Mouse (Mus musculus): ENCODE measurements at regions not wholly inside any gene's neighbourhood (a gene's known extent, or its start where the extent isn't known, plus 50 kb on each side); places are given as distances from the start of the nearest gene placed in this dataset.

DNA sequence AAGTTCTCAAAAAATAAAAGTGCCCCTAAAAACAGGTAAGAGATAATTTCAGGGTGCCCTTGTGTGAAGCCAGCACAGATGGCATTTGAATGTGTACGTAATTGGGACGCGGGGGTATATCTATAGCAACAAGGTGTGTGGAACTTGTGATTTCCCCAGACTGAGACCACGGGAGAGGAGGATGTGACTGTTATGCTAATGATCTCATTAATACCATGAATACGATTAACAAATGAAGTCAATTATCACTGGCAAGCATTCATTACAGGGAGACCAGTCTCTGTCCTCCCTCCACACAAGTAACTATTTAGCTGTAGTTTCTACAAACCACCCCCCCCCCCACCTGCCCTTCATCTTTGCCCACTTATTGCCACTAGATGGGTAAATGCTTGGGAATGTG, 112.9 kb downstream of the Atp23 start:
- DNase-seq (ENCODE audit: low spot score) = no peak
- Histone ChIP-seq H3K27ac (ENCODE audit: low read depth) (no peak overlapping the region), H3K36me3 (replicated peaks; ENCODE audit: control insufficient read depth, insufficient read depth, low read length) (no peaks in the 10 kb centered on the region), H3K9ac (replicated peaks; ENCODE audit: low read depth, low read length) (no peak overlapping the region), H3K27me3 (ENCODE audit: control insufficient read depth, insufficient read depth, low read length) (no peaks in the 10 kb centered on the region), H3K9me3 (replicated peaks; ENCODE audit: control insufficient read depth, low read length) (no peaks in the 10 kb centered on the region), H3K4me1 (ENCODE audit: control insufficient read depth, insufficient read depth) (no peaks in the 10 kb centered on the region), H3K4me3 (ENCODE audit: low read depth, low read length) (no peak overlapping the region), H3K4me2 (ENCODE audit: low read depth, low read length) (no peak overlapping the region)
- 78% methylated on average over 5 of the region's 5 CpGs for WGBS
- TF ChIP-seq CTCF (IDR thresholded peaks at IDR 0.05; ENCODE audit: low read depth) (no peak), EP300 (IDR thresholded peaks at IDR 0.05; ENCODE audit: low read depth) (no peak)
- ATAC-seq (ENCODE audit: insufficient read depth, low read depth) = no peak

DNA sequence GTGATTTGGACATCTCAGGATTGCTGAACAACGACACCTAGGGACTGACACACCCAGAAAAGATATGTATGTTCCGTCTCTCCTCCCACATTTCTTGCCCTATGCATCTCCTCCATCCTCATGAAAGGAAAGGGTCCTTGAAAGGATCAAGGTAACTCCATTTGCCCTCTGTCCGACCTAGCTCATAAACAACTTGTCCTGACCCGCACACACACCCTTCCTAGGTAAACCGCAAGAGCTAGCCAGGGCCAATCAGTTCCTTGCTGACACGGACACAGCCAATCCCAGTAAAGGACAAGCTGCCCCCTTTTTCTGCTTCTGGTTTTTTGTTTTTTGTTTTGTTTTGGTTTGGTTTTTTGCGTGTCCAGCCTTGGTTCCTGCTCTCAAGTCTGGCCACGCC, 118.0 kb downstream of the Atp23 start:
- Histone ChIP-seq H3K36me3 (replicated peaks; ENCODE audit: control insufficient read depth, insufficient read depth, low read length) (no peaks in the 10 kb centered on the region), H3K4me2 (ENCODE audit: low read depth, low read length) (no peak overlapping the region), H3K9ac (replicated peaks; ENCODE audit: low read depth, low read length) (no peak overlapping the region), H3K4me3 (ENCODE audit: low read depth, low read length) (no peak overlapping the region), H3K27ac (ENCODE audit: low read depth) (no peak overlapping the region), H3K4me1 (ENCODE audit: control insufficient read depth, insufficient read depth) (no peaks in the 10 kb centered on the region), H3K27me3 (ENCODE audit: control insufficient read depth, insufficient read depth, low read length) (no peaks in the 10 kb centered on the region), H3K9me3 (replicated peaks; ENCODE audit: control insufficient read depth, low read length) (no peaks in the 10 kb centered on the region)
- WGBS = 90% methylated on average over 8 of the region's 8 CpGs
- no peak for TF ChIP-seq EP300 (IDR thresholded peaks at IDR 0.05; ENCODE audit: low read depth)
- TF ChIP-seq CTCF (IDR thresholded peaks at IDR 0.05; ENCODE audit: low read depth) = no peak
- ATAC-seq (ENCODE audit: insufficient read depth, low read depth) (no peak), DNase-seq (ENCODE audit: low spot score) (no peak)

GRCm38 (mm10) chr10:126776603-126777002, 124.6 kb downstream of the Atp23 start:
- ATAC-seq (ENCODE audit: insufficient read depth, low read depth) = no peak
- H3K9me3 ChIP-seq (replicated peaks; ENCODE audit: control insufficient read depth, low read length) = no peaks in the 10 kb centered on the region
- WGBS = 69% methylated on average over 3 of the region's 3 CpGs

DNA sequence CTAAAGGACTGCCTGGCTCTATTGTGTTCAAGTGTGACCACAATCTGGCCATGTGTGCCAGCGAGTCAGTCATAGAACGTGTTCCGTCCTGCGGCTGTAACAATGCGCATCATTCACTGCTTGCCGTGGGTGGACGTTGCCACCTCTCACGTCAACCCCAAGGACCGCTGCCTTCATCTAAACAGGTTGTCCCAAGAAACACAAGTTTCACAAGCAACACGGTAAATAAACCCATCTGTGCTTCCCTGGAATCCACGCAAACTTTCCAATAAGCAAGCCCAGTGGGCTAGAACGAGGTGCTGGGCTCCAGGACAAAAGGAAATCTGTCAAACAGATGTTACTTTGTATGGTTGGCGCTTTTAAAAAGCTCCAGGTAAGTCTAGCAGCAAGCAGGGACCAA, 125.2 kb downstream of the Atp23 start:
- H3K4me3 ChIP-seq (ENCODE audit: low read depth, low read length) = no peak overlapping the region
- no peak for DNase-seq (ENCODE audit: low spot score)
- H3K4me1 ChIP-seq (ENCODE audit: control insufficient read depth, insufficient read depth) = no peaks in the 10 kb centered on the region
- H3K9me3 ChIP-seq (replicated peaks; ENCODE audit: control insufficient read depth, low read length) = no peaks in the 10 kb centered on the region
- 77% methylated on average over 13 of the region's 13 CpGs for WGBS
- H3K27ac ChIP-seq (ENCODE audit: low read depth) = no peak overlapping the region
- TF ChIP-seq CTCF (IDR thresholded peaks at IDR 0.05; ENCODE audit: low read depth) = no peak
- no peak for TF ChIP-seq EP300 (IDR thresholded peaks at IDR 0.05; ENCODE audit: low read depth)
- no peak overlapping the region for H3K4me2 ChIP-seq (ENCODE audit: low read depth, low read length)
- no peak for ATAC-seq (ENCODE audit: insufficient read depth, low read depth)
- no peak overlapping the region for H3K9ac ChIP-seq (replicated peaks; ENCODE audit: low read depth, low read length)
- H3K27me3 ChIP-seq (ENCODE audit: control insufficient read depth, insufficient read depth, low read length) = no peaks in the 10 kb centered on the region
- no peaks in the 10 kb centered on the region for H3K36me3 ChIP-seq (replicated peaks; ENCODE audit: control insufficient read depth, insufficient read depth, low read length)

More at GRCm38 (mm10) chr10:126776603-126777002, 124.6 kb downstream of the Atp23 start:
- Histone ChIP-seq H3K4me3 (ENCODE audit: low read depth, low read length) (no peak overlapping the region), H3K4me1 (ENCODE audit: control insufficient read depth, insufficient read depth) (no peaks in the 10 kb centered on the region), H3K27me3 (ENCODE audit: control insufficient read depth, insufficient read depth, low read length) (no peaks in the 10 kb centered on the region), H3K27ac (ENCODE audit: low read depth) (no peak overlapping the region), H3K9ac (replicated peaks; ENCODE audit: low read depth, low read length) (no peak overlapping the region), H3K4me2 (ENCODE audit: low read depth, low read length) (no peak overlapping the region), H3K36me3 (replicated peaks; ENCODE audit: control insufficient read depth, insufficient read depth, low read length) (no peaks in the 10 kb centered on the region)
- no peak for DNase-seq (ENCODE audit: low spot score)
- TF ChIP-seq EP300 (IDR thresholded peaks at IDR 0.05; ENCODE audit: low read depth) = no peak
- TF ChIP-seq CTCF (IDR thresholded peaks at IDR 0.05; ENCODE audit: low read depth) = no peak

DNA sequence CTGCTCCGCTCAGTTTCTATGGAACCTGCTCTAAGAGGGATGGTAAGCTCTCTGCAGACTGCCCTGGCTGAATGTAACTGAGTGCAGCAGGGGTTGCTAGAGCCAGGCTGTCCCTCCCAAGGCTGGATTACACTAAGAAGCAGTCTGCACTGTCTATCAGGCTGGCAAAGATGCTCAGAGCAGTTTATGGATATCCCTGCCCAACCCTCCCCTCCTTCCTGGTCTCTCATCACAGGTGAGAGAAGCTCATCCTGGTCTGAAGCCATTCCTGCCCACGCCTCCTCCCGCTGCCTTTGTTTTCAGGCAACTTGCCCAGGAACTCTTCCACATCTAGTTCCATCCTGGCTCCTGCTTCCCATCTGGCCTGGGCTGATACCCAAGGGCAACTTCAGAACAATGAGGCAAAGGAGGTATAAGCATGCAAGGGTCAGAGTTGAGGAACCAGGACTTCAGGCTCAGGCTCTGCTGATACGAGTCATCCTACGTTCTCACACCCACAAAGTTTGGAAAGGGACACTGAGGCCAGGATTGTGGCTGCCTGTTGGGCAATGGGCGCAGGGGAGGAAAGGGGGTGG, 130.6 kb downstream of the Atp23 start:
- ATAC-seq (ENCODE audit: insufficient read depth, low read depth) (no peak), DNase-seq (ENCODE audit: low spot score) (no peak)
- H3K27ac ChIP-seq (ENCODE audit: low read depth) = no peak overlapping the region
- no peak overlapping the region for H3K4me2 ChIP-seq (ENCODE audit: low read depth, low read length)
- H3K27me3 ChIP-seq (ENCODE audit: control insufficient read depth, insufficient read depth, low read length) = no peaks in the 10 kb centered on the region
- H3K4me3 ChIP-seq (ENCODE audit: low read depth, low read length) = no peak overlapping the region
- TF ChIP-seq EP300 (IDR thresholded peaks at IDR 0.05; ENCODE audit: low read depth) = no peak
- no peak for TF ChIP-seq CTCF (IDR thresholded peaks at IDR 0.05; ENCODE audit: low read depth)
- H3K9me3 ChIP-seq (replicated peaks; ENCODE audit: control insufficient read depth, low read length) = no peaks in the 10 kb centered on the region
- H3K9ac ChIP-seq (replicated peaks; ENCODE audit: low read depth, low read length) = no peak overlapping the region
- H3K36me3 ChIP-seq (replicated peaks; ENCODE audit: control insufficient read depth, insufficient read depth, low read length) = no peaks in the 10 kb centered on the region
- H3K4me1 ChIP-seq (ENCODE audit: control insufficient read depth, insufficient read depth) = no peaks in the 10 kb centered on the region
- WGBS = 67% methylated on average over 6 of the region's 6 CpGs

DNA sequence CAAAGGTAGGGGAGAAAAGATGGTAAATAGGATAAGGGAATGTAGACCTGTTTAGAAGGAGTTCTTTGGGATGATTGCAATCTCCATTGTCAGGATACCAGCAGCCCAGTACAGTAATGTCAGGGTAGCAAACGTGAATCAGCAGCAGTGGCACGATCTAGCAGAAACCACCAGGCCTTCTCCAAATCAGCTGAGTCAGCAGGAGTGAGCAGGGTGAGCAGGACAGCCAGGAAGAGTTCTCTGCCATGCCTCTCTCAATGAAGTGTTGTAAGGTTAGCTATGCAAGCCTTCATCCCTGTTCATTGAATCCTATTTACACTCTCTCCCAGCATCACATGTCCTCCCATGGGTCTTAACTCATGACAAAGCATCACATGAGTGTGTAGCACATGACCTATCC, 135.5 kb downstream of the Atp23 start:
- no peaks in the 10 kb centered on the region for H3K36me3 ChIP-seq (replicated peaks; ENCODE audit: control insufficient read depth, insufficient read depth, low read length)
- H3K9ac ChIP-seq (replicated peaks; ENCODE audit: low read depth, low read length) = no peak overlapping the region
- 47% methylated on average over 2 of the region's 2 CpGs for WGBS
- H3K27me3 ChIP-seq (ENCODE audit: control insufficient read depth, insufficient read depth, low read length) = no peaks in the 10 kb centered on the region
- ATAC-seq (ENCODE audit: insufficient read depth, low read depth) (no peak), DNase-seq (ENCODE audit: low spot score) (no peak)
- no peak for TF ChIP-seq CTCF (IDR thresholded peaks at IDR 0.05; ENCODE audit: low read depth)
- TF ChIP-seq EP300 (IDR thresholded peaks at IDR 0.05; ENCODE audit: low read depth) = no peak
- H3K4me2 ChIP-seq (ENCODE audit: low read depth, low read length) = no peak overlapping the region
- no peak overlapping the region for H3K27ac ChIP-seq (ENCODE audit: low read depth)
- no peak overlapping the region for H3K4me3 ChIP-seq (ENCODE audit: low read depth, low read length)
- no peaks in the 10 kb centered on the region for H3K9me3 ChIP-seq (replicated peaks; ENCODE audit: control insufficient read depth, low read length)
- no peaks in the 10 kb centered on the region for H3K4me1 ChIP-seq (ENCODE audit: control insufficient read depth, insufficient read depth)

All from heart, postnatal 0 days (tissue).